Mouse (Mus musculus) kidney, postnatal 36 days (tissue): ENCODE measurements around the gene Ptger1.

Experiments
- DNase-seq, 2 experiments: peaks; one replicate each; pipeline ENCODE4 v3.0.0; 2021 to 2022; ENCODE audit warnings: mixed read lengths in 2 of 2

The Ptger1 gene

GRCm38 (mm10) chr8:83665969-83666865 is at the start of gene Ptger1:
Ptger1 (plus strand) TSS chr8:83666678.
- DNase-seq = peak; percentile 63 to 71

DNA sequence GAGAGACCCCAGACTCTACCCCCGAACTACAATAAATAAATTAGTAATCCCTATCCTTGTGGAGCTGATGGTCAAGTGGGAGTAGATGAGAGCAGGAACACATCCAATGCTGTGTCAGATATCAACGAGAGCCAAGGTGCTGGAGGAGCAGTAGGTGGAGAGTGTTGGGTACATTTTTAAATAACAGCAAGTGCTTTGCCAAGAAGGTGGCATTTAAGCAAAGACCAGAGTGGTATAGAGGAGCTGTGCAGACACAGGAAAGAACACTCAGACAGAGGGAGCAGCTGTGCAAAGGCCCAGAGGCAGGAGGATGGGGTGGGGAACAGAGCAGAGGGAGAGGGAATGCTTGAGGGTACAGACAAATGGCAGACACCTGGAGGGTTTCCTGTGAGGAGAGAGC is 49.4 kb upstream of the Ptger1 start:
- DNase-seq = no peak

- no peak for DNase-seq
Measured at GRCm38 (mm10) chr8:83618566-83618965, 47.9 kb upstream of the Ptger1 start.

DNA sequence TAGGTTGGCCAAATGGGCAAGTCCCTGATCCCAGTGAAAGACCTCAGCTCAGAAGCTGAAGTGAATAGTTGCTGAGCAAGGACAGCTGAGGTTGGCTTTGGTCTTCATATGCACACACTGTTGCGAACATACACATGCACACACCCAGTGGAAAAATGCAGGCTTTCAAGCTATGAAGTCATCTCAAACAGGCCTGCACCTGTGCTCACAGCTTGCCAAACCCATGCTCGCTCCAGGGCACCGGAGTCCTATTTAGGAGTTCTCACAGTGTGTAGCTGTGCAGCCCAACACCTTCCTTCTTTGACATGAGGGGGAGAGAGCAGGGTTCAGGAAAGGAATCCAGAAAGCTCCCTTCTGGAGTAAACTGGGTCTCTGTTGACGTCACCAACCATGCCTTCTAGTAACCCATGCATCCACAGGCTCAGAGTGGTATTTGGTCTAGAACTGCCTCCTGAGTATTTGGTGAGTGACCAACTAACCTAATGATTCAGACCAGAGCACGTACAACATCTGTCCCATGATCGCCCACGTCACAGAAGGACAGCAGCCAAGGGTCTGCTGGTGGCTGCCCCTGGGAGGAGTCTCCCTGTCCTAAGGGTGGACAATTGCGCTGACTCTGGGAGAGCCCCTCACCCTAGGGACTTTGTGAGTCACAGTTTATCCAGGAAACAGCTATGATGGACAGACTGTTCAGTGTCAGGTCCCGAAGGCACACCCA is 46.8 kb upstream of the Ptger1 start:
- no peak for DNase-seq

GRCm38 (mm10) chr8:83621691-83622388 is 44.6 kb upstream of the Ptger1 start:
- no peak for DNase-seq

GRCm38 (mm10) chr8:83622389-83622989 is 44.0 kb upstream of the Ptger1 start:
- DNase-seq = peak; percentile 88 to 95

DNA sequence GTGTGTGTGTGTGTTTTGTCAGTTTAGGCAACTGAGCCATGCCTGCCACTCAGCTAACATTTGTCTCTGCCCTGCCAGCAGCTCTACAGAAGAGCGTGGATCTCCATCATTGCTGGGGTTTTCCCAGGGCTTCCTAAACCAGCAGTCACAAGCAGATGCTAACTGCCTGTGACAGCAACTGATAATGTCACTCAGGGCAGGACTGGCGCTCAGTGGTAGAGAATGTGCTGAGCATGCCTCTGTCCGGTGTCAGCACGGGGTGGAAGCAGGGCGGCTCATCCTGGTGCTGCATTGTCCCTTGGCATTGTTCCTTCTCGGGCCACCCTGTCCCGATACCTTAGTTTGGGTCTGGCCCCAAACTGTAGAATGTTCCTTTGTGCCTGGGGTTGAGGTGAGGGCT is 42.9 kb upstream of the Ptger1 start:
- DNase-seq = no peak

DNA sequence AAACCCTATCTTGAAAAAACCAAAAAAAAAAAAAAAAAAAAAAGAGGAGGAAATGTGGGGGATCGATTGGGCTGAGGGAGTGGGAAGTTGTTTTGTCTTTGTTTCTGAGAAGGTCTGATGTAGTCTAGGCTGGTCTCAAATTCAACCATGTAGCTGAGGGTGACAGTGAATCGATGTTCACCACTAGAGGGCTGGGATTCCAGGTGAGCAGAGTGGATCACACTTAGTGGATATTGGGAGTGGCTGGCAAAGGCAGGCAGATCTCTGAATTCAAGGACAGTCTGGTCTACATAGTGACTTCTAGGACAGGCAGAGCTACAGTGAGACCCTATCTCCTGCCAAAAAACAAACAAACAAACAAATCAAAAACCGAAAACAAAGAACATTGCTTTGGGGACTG is 41.7 kb upstream of the Ptger1 start:
- DNase-seq = peak; percentile 41 to 76

DNA sequence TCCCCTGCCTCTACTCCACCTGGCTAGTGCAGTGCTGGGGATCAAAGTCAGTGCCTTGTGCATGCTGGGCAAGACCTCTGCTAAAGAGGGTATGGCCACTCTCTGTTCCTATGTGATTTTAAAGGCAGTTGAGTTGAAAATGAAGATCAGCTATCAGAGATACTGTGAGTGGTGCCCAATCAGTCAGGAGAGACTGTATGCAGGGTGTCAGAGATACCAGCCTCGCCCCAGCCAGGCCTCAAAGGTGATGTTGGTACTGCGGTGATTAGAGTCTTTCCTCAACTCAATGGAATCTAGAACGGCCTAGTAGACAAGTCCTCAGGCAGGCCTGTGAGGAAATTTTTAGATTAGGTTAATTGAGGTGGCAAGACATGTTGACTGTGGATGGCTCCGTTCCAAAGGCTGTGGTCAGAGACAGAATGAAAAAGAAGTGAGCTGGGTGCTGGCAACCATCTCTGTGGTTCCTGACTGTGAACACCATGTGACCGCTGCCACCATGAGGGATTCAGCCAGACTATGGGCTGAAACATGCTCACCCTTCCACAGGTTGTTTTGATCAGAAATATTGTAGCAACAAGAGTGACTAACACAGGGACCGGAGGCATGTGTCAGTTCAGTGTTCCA is 40.7 kb upstream of the Ptger1 start:
- no peak for DNase-seq

DNA sequence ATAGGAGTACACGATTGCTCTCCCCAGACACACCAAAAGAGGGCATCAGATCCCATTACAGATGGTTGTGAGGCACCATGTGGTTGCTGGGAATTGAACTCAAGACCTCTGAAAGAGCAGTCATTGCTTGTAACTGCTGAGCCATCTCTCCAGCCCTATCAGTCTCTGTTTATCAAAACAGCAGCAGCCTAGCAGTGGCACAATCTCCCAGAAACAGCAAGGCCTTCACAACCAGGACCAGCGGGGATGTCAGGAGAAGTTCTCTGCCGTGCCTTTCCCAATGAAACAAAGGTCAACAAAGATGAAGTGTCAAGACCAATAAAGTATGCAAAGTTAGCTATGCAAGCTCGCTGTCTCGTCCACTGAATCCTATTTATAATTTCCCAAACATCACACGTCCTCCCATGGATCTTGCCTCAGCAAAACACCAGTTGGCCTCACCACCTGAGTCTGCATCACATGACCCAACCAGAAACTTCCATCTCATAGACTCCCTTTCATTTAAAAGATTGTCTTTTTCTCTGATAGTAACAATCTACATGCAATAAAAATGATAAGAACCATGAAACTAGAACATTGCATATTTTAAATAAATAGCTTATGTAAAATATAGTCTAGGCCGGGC is 34.3 kb upstream of the Ptger1 start:
- DNase-seq = no peak

DNA sequence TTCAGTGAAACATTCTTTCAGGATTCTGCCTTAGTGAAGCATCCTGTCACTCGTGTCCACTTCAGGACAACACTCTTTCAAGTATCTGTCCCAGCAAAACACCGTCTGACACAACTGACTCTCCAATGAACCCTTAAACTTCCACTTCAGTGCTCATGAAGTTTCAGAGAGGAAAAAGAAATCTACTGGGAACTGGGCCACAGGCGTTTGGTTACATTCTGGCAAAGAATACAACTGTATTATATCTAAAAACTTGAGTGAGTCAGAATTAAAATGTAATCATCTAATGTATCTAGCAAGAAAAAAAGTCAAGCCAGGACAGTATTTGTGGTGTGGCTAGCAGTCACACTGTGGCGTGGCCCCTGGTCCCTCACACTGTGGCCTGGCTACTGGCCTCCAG is 27.6 kb upstream of the Ptger1 start:
- no peak for DNase-seq

DNA sequence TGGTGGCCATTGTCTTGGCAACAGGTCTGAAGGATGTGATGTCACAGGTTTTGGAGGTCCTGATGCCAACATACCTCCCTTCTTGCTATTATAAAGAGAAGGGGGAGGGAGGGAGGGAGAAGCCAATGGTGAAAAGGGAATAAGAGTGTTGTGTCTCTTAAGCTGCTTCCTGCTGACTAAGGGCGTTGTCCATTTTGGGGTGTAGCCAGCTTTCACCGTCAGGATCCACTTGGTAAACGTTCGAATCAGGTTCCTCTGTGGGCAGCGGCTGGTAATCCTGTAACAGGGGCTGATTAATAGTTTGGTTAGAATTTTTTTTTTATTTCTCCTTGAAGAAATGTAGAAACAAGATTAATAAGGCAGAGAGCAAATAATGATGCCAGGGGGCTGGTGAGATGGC is 26.8 kb upstream of the Ptger1 start:
- no peak for DNase-seq

GRCm38 (mm10) chr8:83647511-83647910 is 19.0 kb upstream of the Ptger1 start:
- DNase-seq = no peak

GRCm38 (mm10) chr8:83648031-83648430 is 18.4 kb upstream of the Ptger1 start:
- no peak for DNase-seq

DNA sequence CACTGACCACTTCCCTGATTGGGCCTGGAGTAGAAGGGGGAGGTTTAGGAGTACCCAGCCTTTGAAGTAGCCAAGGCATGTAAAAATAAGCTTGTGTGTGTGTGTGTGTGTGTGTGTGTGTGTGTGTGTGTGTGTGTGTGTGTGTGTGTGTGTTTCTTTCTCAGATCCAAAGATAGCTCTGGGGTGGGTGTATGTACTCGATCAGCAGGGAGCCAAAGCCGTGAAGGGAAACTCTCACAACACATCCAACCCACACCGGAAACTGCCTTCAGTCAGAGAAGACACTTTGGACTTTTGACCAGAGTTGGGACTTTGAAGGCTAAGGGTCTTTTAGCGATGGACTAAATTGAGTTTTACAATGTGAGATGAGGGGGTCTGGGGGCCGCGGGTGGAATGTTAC is 16.8 kb upstream of the Ptger1 start:
- no peak for DNase-seq

- peak; percentile 96 to 97 for DNase-seq
Measured at GRCm38 (mm10) chr8:83652030-83652743, 14.3 kb upstream of the Ptger1 start, which contains the start of gene Gipc1. Gipc1 (plus strand) TSS chr8:83652677.

GRCm38 (mm10) chr8:83652744-83653661 is 13.5 kb upstream of the Ptger1 start:
- DNase-seq = no peak

GRCm38 (mm10) chr8:83653662-83654017 is 12.8 kb upstream of the Ptger1 start:
- no peak for DNase-seq

GRCm38 (mm10) chr8:83654725-83655124 is 11.8 kb upstream of the Ptger1 start:
- no peak for DNase-seq

- DNase-seq = no peak
Measured at GRCm38 (mm10) chr8:83656043-83656442, 10.4 kb upstream of the Ptger1 start.
